Mouse (Mus musculus) ES-E14 (cell line): ENCODE data around the gene Mfsd5.

Experiments
- CHD2 ChIP-seq: IDR thresholded peaks from 2 replicates; pipeline ENCODE4 v1.6.1; 2014; ENCODE audit warnings: mild to moderate bottlenecking, low read depth, low read length, inconsistent platforms
- HCFC1 ChIP-seq: IDR thresholded peaks from 2 replicates; pipeline ENCODE4 v1.6.1; 2012; ENCODE audit warnings: low read length, inconsistent platforms, borderline replicate concordance; ENCODE audit not compliant: insufficient read depth

GRCm38 (mm10) chr15:102271441-102271840 lies 7.8 kb upstream of the Mfsd5 start:
- TF ChIP-seq HCFC1 = no peak
- TF ChIP-seq CHD2 = no peak
